Mouse (Mus musculus) liver, embryonic 11.5 days (tissue): ENCODE data around the gene Itga3. TPM values are rescaled to one million over a fixed set of nuclear protein-coding genes. Genes with fewer than 3 reads are reported as not detected.

Source experiments
- ATAC-seq: fragments of 200-750 bp; cut with Nextera tagmentation; replicated peaks from 2 replicates; pipeline ENCODE4 v1.8.0; 2017; ENCODE audit warnings: moderate number of reproducible peaks, mild to moderate bottlenecking, moderate TSS enrichment, moderate library complexity; ENCODE audit not compliant: low FRiP score
- DNase-seq: peaks from one replicate; pipeline ENCODE4 v3.0.0-alpha.2; 2017; ENCODE audit warnings: low spot score
- H3K27ac ChIP-seq: fragments of 300-500 bp; sonication (generic); 2 replicates; pipeline ENCODE4 v1.5.1; 2014; ENCODE audit warnings: mild to moderate bottlenecking, low read depth, low read length, control low read depth
- H3K27me3 ChIP-seq: fragments of 300-500 bp; sonication (generic); replicated peaks from 2 replicates; pipeline ENCODE4 v1.6.1; 2014; ENCODE audit warnings: low read length, mixed read lengths; ENCODE audit not compliant: control insufficient read depth, insufficient read depth
- H3K36me3 ChIP-seq: fragments of 300-500 bp; sonication (generic); 2 replicates; pipeline ENCODE4 v1.6.1; 2014; ENCODE audit warnings: mild to moderate bottlenecking, low read length, moderate library complexity, mixed read lengths; ENCODE audit not compliant: control insufficient read depth, insufficient read depth
- H3K4me1 ChIP-seq: fragments of 300-500 bp; sonication (generic); replicated peaks from 2 replicates; pipeline ENCODE4 v1.6.1; 2014; ENCODE audit warnings: low read length, mixed read lengths; ENCODE audit not compliant: control insufficient read depth, insufficient read depth
- H3K4me2 ChIP-seq: fragments of 300-500 bp; sonication (generic); 2 replicates; pipeline ENCODE4 v1.6.1; 2014; ENCODE audit warnings: mild to moderate bottlenecking, control low read depth, moderate library complexity
- H3K4me3 ChIP-seq: fragments of 300-500 bp; sonication (generic); 2 replicates; pipeline ENCODE4 v1.5.1; 2014; ENCODE audit warnings: low read depth, low read length, control low read depth
- H3K9ac ChIP-seq: fragments of 300-500 bp; sonication (generic); 2 replicates; pipeline ENCODE4 v1.6.1; 2014; ENCODE audit warnings: low read depth, low read length, control low read depth
- H3K9me3 ChIP-seq: fragments of 300-500 bp; sonication (generic); 2 replicates; pipeline ENCODE4 v1.6.1; 2016; ENCODE audit warnings: low read length, inconsistent platforms, mixed read lengths; ENCODE audit not compliant: control insufficient read depth
- WGBS: fragments of 180-500 bp; shearing (Covaris S2); extraction: QIAGEN DNeasy Blood & Tissue Kit; methylation state at CpG from one replicate; pipeline ENCODE4 v1.1.7; 2014; 5-methylcytosine and 5-hydroxymethylcytosine counted together
- polyA plus RNA-seq: library from polyadenylated mRNA; unstranded; fragments of >200 nt; fragmentation: Nextera tagmentation; extraction: Ambion mirVana; gene quantifications from 2 replicates; pipeline ENCODE4 v1.2.1, GENCODE M21; 2014

Gene Itga3
- polyA plus RNA-seq, 1 experiment from 2014 or later = 4.6 TPM

DNA sequence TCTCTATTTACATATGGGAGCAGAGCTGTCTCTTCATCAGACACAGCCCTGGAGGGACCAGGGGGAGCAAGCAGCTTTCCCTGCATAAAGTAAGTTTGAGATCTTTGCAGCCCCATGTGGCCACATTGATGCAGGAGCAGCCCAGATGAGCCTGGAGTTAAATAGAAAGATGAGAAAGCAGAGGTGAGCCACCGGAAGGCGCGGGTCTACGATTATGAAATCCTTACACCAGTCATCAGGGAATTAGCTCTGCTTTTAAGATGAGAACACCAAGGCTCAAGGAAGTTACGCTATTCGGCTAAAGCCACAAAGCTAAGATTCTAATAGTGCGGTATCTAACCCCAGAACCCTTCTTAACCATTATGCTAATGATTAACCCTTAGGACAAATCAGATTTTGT lies 1.4 kb upstream of the Itga3 start:
- Histone ChIP-seq H3K4me2 (no peak overlapping the region), H3K27me3 (peaks cover 71% of the 10 kb centered on the region), H3K9me3 (no peaks in the 10 kb centered on the region), H3K4me1 (peaks cover 16% of the 10 kb centered on the region), H3K36me3 (no peaks in the 10 kb centered on the region), H3K4me3 (no peak overlapping the region), H3K27ac (no peak overlapping the region), H3K9ac (no peak overlapping the region)
- 51% methylated on average over 7 of the region's 7 CpGs for WGBS
- ATAC-seq (no peak), DNase-seq (no peak)

- Histone ChIP-seq H3K9me3 (no peaks in the 10 kb centered on the region), H3K27ac (no peak overlapping the region), H3K4me3 (peak overlapping the region; percentile 50), H3K9ac (peak overlapping the region; percentile 20; the same call in 1 of the 2 replicates), H3K4me1 (peaks cover 16% of the 10 kb centered on the region), H3K4me2 (peak overlapping the region; percentile 81), H3K27me3 (peaks cover 64% of the 10 kb centered on the region), H3K36me3 (no peaks in the 10 kb centered on the region)
- no peak; the same call in 1 of the 2 replicates for ATAC-seq
- under 1% methylated on average over 42 of the region's 42 CpGs for WGBS
- DNase-seq = no peak
Observed at GRCm38 (mm10) chr11:95076041-95076535, 513 bp downstream of the Itga3 start.

DNA sequence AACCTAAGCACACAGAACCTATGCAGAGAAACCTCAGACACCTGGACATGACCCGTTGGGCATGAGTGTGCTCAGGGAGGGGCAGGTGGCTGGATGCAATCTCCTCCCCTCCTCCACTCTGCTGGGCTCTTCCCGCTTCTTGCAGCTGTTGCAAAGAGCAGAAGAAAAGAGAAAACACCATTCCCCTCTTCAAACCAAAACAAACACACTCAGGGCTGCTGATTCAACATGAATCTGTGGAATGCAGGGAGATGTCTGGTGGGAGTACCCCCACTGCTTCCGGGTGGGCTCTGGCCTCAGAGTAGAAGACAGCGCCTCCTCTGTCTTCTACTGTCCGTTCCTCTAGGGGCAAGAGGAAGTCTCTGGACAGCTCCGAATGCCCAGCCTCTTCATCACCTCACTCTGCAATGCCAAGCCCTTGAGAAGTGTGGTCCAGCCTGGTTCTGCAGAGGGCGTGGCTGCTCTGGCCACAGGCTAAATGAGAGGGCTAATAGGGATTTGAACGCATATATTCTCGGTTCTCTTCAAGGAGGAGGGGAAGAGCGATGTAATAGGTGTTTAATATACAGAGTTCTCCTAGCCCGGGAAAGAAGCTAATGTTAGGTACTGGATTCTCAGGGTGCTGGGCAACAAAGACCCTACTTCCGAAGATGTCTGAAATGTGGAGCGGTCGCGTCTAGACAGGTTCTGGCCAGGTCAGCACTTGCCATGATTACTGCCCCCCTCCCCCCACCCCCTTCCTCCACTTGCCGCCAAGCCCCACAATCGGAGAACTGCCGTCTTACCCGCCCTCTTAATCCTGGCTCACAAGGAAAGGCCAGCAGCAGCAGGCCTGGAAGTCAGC lies 1.2 kb downstream of the Itga3 start:
- no peak for ATAC-seq
- DNase-seq = no peak
- H3K27ac ChIP-seq = no peak overlapping the region

GRCm38 (mm10) chr11:95074694-95075093 lies 1.9 kb downstream of the Itga3 start:
- Histone ChIP-seq H3K4me3 (no peak overlapping the region), H3K27me3 (peaks cover 63% of the 10 kb centered on the region), H3K4me1 (peaks cover 14% of the 10 kb centered on the region), H3K9ac (no peak overlapping the region), H3K27ac (no peak overlapping the region), H3K36me3 (no peaks in the 10 kb centered on the region), H3K9me3 (no peaks in the 10 kb centered on the region), H3K4me2 (peak overlapping the region; percentile 81; the same call in 1 of the 2 replicates)
- DNase-seq = no peak
- 52% methylated on average over 4 of the region's 4 CpGs for WGBS
- no peak for ATAC-seq

More for the DNA sequence above, 1.2 kb downstream of the Itga3 start:
- H3K4me2 ChIP-seq = peak overlapping the region; percentile 81
- peaks cover 64% of the 10 kb centered on the region for H3K27me3 ChIP-seq
- H3K4me1 ChIP-seq = peaks cover 16% of the 10 kb centered on the region
- H3K4me3 ChIP-seq = peak overlapping the region; percentile 50
- peak overlapping the region; percentile 20; the same call in 1 of the 2 replicates for H3K9ac ChIP-seq
- WGBS = 8% methylated on average over 19 of the region's 19 CpGs
- H3K36me3 ChIP-seq = no peaks in the 10 kb centered on the region
- no peaks in the 10 kb centered on the region for H3K9me3 ChIP-seq

GRCm38 (mm10) chr11:95073835-95074234 lies 2.8 kb downstream of the Itga3 start:
- Histone ChIP-seq H3K9ac (no peak overlapping the region), H3K4me1 (peaks cover 12% of the 10 kb centered on the region), H3K27me3 (peaks cover 55% of the 10 kb centered on the region), H3K4me2 (no peak overlapping the region), H3K9me3 (no peaks in the 10 kb centered on the region), H3K36me3 (no peaks in the 10 kb centered on the region), H3K4me3 (no peak overlapping the region), H3K27ac (no peak overlapping the region)
- 71% methylated on average over 4 of the region's 4 CpGs for WGBS
- DNase-seq = no peak
- ATAC-seq = no peak

DNA sequence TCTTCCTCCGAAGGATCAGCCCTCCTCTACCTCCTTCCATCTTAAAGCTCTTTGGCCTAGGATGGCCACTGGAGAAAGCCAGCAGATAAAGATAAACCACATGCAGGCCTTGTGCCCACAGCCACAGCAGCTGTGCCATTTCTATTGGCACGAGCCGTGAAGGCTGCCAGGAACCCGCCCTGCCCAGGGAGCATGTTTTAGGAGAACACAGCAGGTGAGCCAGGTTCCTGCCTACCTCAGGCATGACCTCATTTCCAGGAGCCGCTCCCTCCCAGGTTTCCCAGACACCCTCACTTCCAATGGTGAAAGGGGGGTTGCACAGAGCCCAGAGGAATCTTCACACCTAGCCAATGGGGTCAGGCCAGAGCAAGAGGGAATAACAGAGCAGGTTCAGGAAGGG lies 3.8 kb downstream of the Itga3 start:
- 69% methylated on average over 5 of the region's 5 CpGs for WGBS
- Histone ChIP-seq H3K9ac (no peak overlapping the region), H3K4me1 (peaks cover 8% of the 10 kb centered on the region), H3K9me3 (no peaks in the 10 kb centered on the region), H3K27ac (no peak overlapping the region), H3K4me2 (no peak overlapping the region), H3K4me3 (no peak overlapping the region), H3K36me3 (no peaks in the 10 kb centered on the region), H3K27me3 (peaks cover 46% of the 10 kb centered on the region)
- DNase-seq (no peak), ATAC-seq (no peak)

GRCm38 (mm10) chr11:95072136-95072535 lies 4.5 kb downstream of the Itga3 start:
- no peak overlapping the region for H3K4me2 ChIP-seq
- no peak overlapping the region for H3K4me3 ChIP-seq
- peaks cover 40% of the 10 kb centered on the region for H3K27me3 ChIP-seq
- H3K36me3 ChIP-seq = no peaks in the 10 kb centered on the region
- H3K9ac ChIP-seq = no peak overlapping the region
- no peak for ATAC-seq
- WGBS = 62% methylated on average over 8 of the region's 8 CpGs
- no peaks in the 10 kb centered on the region for H3K9me3 ChIP-seq
- H3K4me1 ChIP-seq = peaks cover 8% of the 10 kb centered on the region
- no peak overlapping the region for H3K27ac ChIP-seq
- no peak for DNase-seq

DNA sequence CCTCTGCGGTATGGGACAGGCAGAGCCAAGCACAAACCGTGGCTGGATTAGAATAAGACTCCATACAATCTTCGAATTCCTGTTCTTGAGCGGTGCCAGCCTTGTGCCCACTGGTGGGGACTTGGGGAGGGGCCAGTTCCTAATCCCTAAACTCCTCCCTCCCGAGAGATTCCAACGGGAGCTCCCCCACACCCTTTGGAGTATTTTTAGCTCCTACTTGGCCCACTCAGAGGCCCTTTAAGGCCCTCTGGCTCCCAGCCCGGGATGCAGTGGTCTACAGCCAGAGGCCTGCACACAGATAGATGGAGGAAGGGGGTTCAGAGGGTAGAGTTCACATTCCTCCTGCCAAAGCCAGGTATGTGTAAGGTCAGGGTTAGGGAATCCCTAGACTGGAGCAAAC lies 5.3 kb downstream of the Itga3 start:
- DNase-seq (no peak), ATAC-seq (no peak)
- Histone ChIP-seq H3K4me2 (no peak overlapping the region), H3K27ac (no peak overlapping the region), H3K9ac (no peak overlapping the region), H3K4me3 (no peak overlapping the region), H3K4me1 (peaks cover 8% of the 10 kb centered on the region; the same call in 1 of the 2 replicates), H3K36me3 (no peaks in the 10 kb centered on the region), H3K9me3 (no peaks in the 10 kb centered on the region), H3K27me3 (peaks cover 31% of the 10 kb centered on the region)
- 48% methylated on average over 7 of the region's 7 CpGs for WGBS
